ENCODE assay signal across 20 mouse cellular contexts in genomic region chr17:89079706-89080105, GRCm38 (mm10).
DNase-seq lines count a peak whose midpoint lies in the region; ATAC-seq and TF ChIP-seq lines count a peak whose summit lies in the region.
"Had no signal": no experiment of that assay in that cellular context is flagged by ENCODE, and none has a peak within 500 bp of the region (broad histone marks: within the 10 kb centered on the region; RNA-seq: fewer than 3 reads in every experiment).

No protein-coding gene starts in this region.

- no peak for DNase-seq in forebrain, embryonic 11.5 days (ENCODE audit: low spot score)
- no peak for DNase-seq in hindbrain, embryonic 10.5 days (ENCODE audit: low spot score)
- peak; percentile 49 for DNase-seq in brain, embryonic 14.5 days (ENCODE audit: low read depth)
- peak; percentile 40 for DNase-seq in forebrain, postnatal 0 days
- DNase-seq in spleen, postnatal 10 days (ENCODE audit: low spot score in 2 of 2), result no peak
- DNase-seq: adrenal gland, postnatal 14 days; B cell, adult 2 months; cerebellum, adult 18-20 months; cerebellum, adult 9-11 months; cerebellum, postnatal 36 days; gastrocnemius, adult 2 months; gastrocnemius, postnatal 25 days; kidney, adult 18-20 months had no signal

- no peak overlapping the region for H3K9ac ChIP-seq in forebrain, embryonic 12.5 days
- H3K9ac ChIP-seq in forebrain, embryonic 11.5 days (ENCODE audit: low read length), result no peak overlapping the region
- no peak overlapping the region for H3K9ac ChIP-seq in hindbrain, embryonic 15.5 days
- no peak overlapping the region for H3K9ac ChIP-seq in forebrain, postnatal 0 days
- H3K9ac ChIP-seq: embryonic facial prominence, embryonic 13.5 days; heart, embryonic 12.5 days; intestine, embryonic 15.5 days had no signal

- H3K4me3 ChIP-seq in forebrain, embryonic 12.5 days (replicated peaks), result no peak overlapping the region
- no peak overlapping the region for H3K4me3 ChIP-seq in forebrain, embryonic 11.5 days (ENCODE audit: low read depth, low read length)
- H3K4me3 ChIP-seq in hindbrain, embryonic 15.5 days, result no peak overlapping the region
- H3K4me3 ChIP-seq in hindbrain, embryonic 10.5 days, result no peak overlapping the region
- no peak overlapping the region for H3K4me3 ChIP-seq in forebrain, postnatal 0 days (ENCODE audit: low read depth, low read length)
- H3K4me3 ChIP-seq: embryonic facial prominence, embryonic 13.5 days; gastrocnemius, adult 2 months; heart, embryonic 12.5 days; intestine, embryonic 15.5 days had no signal

- H3K4me2 ChIP-seq in forebrain, embryonic 12.5 days, result no peak overlapping the region
- H3K4me2 ChIP-seq in forebrain, embryonic 11.5 days (ENCODE audit: low read depth, low read length, severe bottlenecking), result no peak overlapping the region
- no peak overlapping the region for H3K4me2 ChIP-seq in hindbrain, embryonic 15.5 days
- no peak overlapping the region for H3K4me2 ChIP-seq in forebrain, postnatal 0 days (ENCODE audit: low read depth)
- H3K4me2 ChIP-seq: embryonic facial prominence, embryonic 13.5 days; heart, embryonic 12.5 days; intestine, embryonic 15.5 days had no signal

- TF ChIP-seq CTCF in brain, embryonic 14.5 days (IDR thresholded peaks at IDR 0.05; ENCODE audit: borderline replicate concordance, extremely low read depth, insufficient read depth, insufficient read length), result no peak
- TF ChIP-seq CTCF in forebrain, postnatal 0 days (IDR thresholded peaks at IDR 0.05; ENCODE audit: low read depth), result no peak

- H3K27me3 ChIP-seq in forebrain, embryonic 12.5 days, result no peaks in the 10 kb centered on the region
- H3K27me3 ChIP-seq in forebrain, embryonic 11.5 days (ENCODE audit: control insufficient read depth, insufficient read depth, low read length), result no peaks in the 10 kb centered on the region
- H3K27me3 ChIP-seq in hindbrain, embryonic 15.5 days, result no peaks in the 10 kb centered on the region
- no peaks in the 10 kb centered on the region for H3K27me3 ChIP-seq in hindbrain, embryonic 10.5 days (ENCODE audit: insufficient read depth, poor library complexity, severe bottlenecking)
- H3K27me3 ChIP-seq in forebrain, postnatal 0 days (ENCODE audit: insufficient read depth, low read length), result no peaks in the 10 kb centered on the region
- H3K27me3 ChIP-seq: embryonic facial prominence, embryonic 13.5 days; heart, embryonic 12.5 days; intestine, embryonic 15.5 days had no signal

- H3K27ac ChIP-seq in forebrain, embryonic 12.5 days, result no peak overlapping the region
- H3K27ac ChIP-seq in forebrain, embryonic 11.5 days (ENCODE audit: low read depth, low read length), result no peak overlapping the region
- 0 out of 2 replicates have a peak overlapping the region, but pooled peaks have one; percentile 25 for H3K27ac ChIP-seq in hindbrain, embryonic 15.5 days (replicated peaks)
- H3K27ac ChIP-seq in hindbrain, embryonic 10.5 days, result no peak overlapping the region
- H3K27ac ChIP-seq in forebrain, postnatal 0 days (ENCODE audit: low read depth, low read length), result no peak overlapping the region
- H3K27ac ChIP-seq: embryonic facial prominence, embryonic 13.5 days; gastrocnemius, adult 2 months; intestine, embryonic 15.5 days had no signal

- no peak for TF ChIP-seq POLR2A in brain, embryonic 14.5 days (IDR thresholded peaks at IDR 0.05; ENCODE audit: borderline replicate concordance, extremely low read depth, insufficient read depth, insufficient read length, poor library complexity, severe bottlenecking)

- no peaks in the 10 kb centered on the region for H3K4me1 ChIP-seq in forebrain, embryonic 12.5 days
- no peaks in the 10 kb centered on the region for H3K4me1 ChIP-seq in forebrain, embryonic 11.5 days (replicated peaks; ENCODE audit: control insufficient read depth, insufficient read depth, low read length)
- no peaks in the 10 kb centered on the region for H3K4me1 ChIP-seq in hindbrain, embryonic 15.5 days (replicated peaks)
- no peaks in the 10 kb centered on the region for H3K4me1 ChIP-seq in hindbrain, embryonic 10.5 days (replicated peaks)
- no peaks in the 10 kb centered on the region for H3K4me1 ChIP-seq in forebrain, postnatal 0 days (ENCODE audit: insufficient read depth)
- H3K4me1 ChIP-seq: embryonic facial prominence, embryonic 13.5 days; heart, embryonic 12.5 days; intestine, embryonic 15.5 days had no signal

- H3K36me3 ChIP-seq in forebrain, embryonic 12.5 days (replicated peaks), result no peaks in the 10 kb centered on the region
- no peaks in the 10 kb centered on the region for H3K36me3 ChIP-seq in forebrain, embryonic 11.5 days (ENCODE audit: control insufficient read depth, insufficient read depth, low read length)
- H3K36me3 ChIP-seq in hindbrain, embryonic 15.5 days, result no peaks in the 10 kb centered on the region
- no peaks in the 10 kb centered on the region for H3K36me3 ChIP-seq in hindbrain, embryonic 10.5 days
- H3K36me3 ChIP-seq in forebrain, postnatal 0 days (ENCODE audit: insufficient read depth), result no peaks in the 10 kb centered on the region
- H3K36me3 ChIP-seq: embryonic facial prominence, embryonic 13.5 days; G1E; heart, embryonic 12.5 days; intestine, embryonic 15.5 days had no signal

- WGBS in forebrain, embryonic 12.5 days, result 72% methylated on average over 5 of the region's 5 CpGs
- 85% methylated on average over 5 of the region's 5 CpGs for WGBS in forebrain, embryonic 11.5 days
- 65% methylated on average over 5 of the region's 5 CpGs for WGBS in hindbrain, embryonic 15.5 days
- WGBS in hindbrain, embryonic 10.5 days, result 89% methylated on average over 5 of the region's 5 CpGs
- WGBS in forebrain, postnatal 0 days, result 38% methylated on average over 5 of the region's 5 CpGs

- H3K9me3 ChIP-seq in forebrain, embryonic 12.5 days, result no peaks in the 10 kb centered on the region
- H3K9me3 ChIP-seq in forebrain, embryonic 11.5 days (ENCODE audit: control insufficient read depth, low read length), result no peaks in the 10 kb centered on the region
- no peaks in the 10 kb centered on the region for H3K9me3 ChIP-seq in hindbrain, embryonic 15.5 days
- H3K9me3 ChIP-seq in hindbrain, embryonic 10.5 days, result no peaks in the 10 kb centered on the region
- H3K9me3 ChIP-seq in forebrain, postnatal 0 days (ENCODE audit: low read length), result no peaks in the 10 kb centered on the region
- H3K9me3 ChIP-seq: embryonic facial prominence, embryonic 13.5 days; G1E; heart, embryonic 12.5 days; intestine, embryonic 15.5 days had no signal

- 0 out of 2 replicates have a peak, but pooled peaks have one; percentile 33 for ATAC-seq in forebrain, embryonic 12.5 days (ENCODE audit: low FRiP score)
- no peak; the same call in 1 of the 2 replicates for ATAC-seq in forebrain, embryonic 11.5 days (replicated peaks; ENCODE audit: low FRiP score)
- no peak for ATAC-seq in hindbrain, embryonic 15.5 days (ENCODE audit: low FRiP score, low read depth)
- peak; percentile 40; the same call in 1 of the 2 replicates for ATAC-seq in forebrain, postnatal 0 days
- ATAC-seq: CD4-positive, CD25-positive, alpha-beta regulatory T cell, adult 4 months; intestine, embryonic 15.5 days had no signal

Comparison
In these comparisons a context has a peak if more than half of its experiments do, and no peak if none do; other contexts are left out.
1. ATAC-seq: peak in forebrain, embryonic 12.5 days (single experiment) and forebrain, postnatal 0 days (single experiment); none in forebrain, embryonic 11.5 days (single experiment) and hindbrain, embryonic 15.5 days (single experiment).
2. DNase-seq: peak in brain, embryonic 14.5 days (single experiment) and forebrain, postnatal 0 days (single experiment); none in forebrain, embryonic 11.5 days (single experiment), hindbrain, embryonic 10.5 days (single experiment) and spleen, postnatal 10 days (0 of 2).